Mouse (Mus musculus) right cerebral cortex, adult 2 months (tissue): Measurements from ENCODE around the gene Gm10974.
A peak's percentile ranks its signal among the peaks of the same experiment; 100 is the strongest.

Experiments
- DNase-seq, 2 experiments: peaks; one replicate each; pipeline ENCODE4 v3.0.0; 2021 to 2022; ENCODE audit warnings: low spot score in 2 of 2

Gm10974 gene

GRCm38 (mm10) chr7:66365904-66366303 lies at the start of gene Gm10974:
Gene Gm10974, plus strand, starts transcription at chr7:66365905.
- no peak for DNase-seq

DNA sequence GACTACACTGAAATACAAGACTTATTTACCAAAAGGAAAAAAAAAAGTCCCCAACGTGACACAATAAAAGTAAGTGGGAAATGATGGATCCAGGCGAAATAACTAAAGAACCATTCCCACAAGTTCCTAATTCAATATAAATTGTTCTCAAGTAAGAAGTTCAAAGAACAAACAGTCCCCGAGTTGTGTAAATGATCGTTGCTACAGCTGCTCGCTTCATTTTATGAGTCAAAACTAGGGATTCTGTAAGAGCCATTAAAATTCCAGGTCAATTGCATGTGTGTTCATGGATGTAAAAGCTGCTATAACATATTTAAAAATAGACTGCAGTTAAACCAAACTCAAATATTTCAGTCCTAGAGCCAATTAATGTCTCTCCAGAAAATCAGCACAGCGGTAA lies 47.6 kb upstream of the Gm10974 start:
- no peak for DNase-seq

DNA sequence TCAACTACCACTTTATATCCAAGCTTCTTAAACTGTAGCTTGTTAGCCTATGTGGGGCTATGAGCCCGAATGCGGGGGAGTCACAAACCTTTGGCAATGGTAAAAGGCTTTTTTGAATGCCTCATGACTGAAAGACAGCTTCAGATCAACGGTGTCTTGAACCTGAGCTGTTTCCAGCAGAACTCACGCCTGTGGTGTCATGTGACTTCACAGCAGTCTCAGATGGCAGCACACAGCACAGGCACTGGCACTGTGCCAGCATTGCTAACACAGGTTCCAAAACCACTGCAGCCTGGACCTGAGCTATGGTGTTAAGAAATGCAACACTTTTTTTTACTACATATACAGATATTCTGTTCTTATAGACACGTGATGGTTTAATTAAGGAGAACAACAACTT lies 44.7 kb upstream of the Gm10974 start:
- DNase-seq: no peak

DNA sequence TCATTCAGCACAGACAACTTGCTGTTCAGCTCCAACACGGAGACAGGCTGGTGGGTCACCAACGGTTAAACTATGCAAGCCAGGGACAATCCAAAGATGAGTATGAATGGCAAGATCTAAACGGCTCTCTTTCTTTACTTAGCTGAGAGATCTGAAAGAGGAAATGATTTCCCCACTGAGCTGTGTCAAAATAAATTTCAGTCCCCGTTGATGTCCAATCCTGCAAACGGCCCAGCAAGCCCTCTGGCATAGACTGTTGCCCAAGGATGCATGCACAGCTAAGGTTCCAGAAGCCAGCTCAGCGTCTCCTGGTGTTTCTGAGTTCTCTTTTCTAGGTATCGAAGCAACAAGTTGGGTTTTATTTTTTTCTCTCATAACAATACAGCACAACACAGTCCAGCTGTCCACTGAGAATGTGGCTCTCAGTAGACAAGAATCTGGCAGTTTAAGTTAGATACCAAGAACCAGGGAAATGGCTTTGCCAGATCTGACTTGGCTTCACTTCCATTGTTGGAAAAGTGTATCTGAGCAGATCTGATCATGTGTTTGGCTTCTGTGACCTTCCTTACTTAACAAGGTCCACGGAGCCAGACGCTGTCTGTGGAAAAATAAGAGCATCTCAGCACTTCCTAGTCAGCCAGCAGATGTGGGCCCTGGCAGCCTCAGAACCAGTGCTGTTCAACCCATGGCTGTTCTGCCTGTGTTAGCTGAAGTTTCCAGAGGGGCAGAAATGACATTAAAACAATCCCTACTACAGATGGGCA lies 42.3 kb upstream of the Gm10974 start:
- DNase-seq: no peak

DNA sequence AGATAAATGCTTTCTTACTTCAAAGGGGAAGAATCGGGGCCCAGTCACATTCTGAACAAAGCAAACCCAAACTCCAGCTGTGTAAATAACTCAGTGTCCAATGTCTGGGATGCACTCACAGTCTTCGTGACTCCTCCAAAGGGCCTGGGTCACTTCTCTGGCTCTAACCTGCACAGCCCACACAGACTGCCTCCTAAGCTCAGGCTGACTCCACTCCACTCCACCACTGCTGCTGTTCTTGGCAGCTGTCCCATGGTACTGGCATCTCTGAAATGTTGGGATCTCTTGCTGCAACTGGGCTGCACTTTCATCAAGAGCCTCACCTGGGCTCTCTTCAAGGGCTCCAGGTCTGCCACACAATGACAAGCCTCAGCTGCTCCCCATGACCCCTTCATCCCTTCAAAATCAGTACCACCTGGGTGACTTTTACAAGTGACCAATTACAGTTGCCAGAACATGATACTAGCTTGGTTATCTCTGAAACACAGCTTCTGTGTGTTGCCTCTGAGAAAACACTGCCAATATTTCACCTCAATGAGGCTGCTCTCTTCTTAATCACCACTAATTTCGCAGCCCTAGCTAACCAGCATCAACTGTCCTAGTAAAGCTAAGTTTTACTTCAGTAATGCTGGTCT lies 40.2 kb upstream of the Gm10974 start:
- DNase-seq: no peak

GRCm38 (mm10) chr7:66327516-66327915 lies 38.2 kb upstream of the Gm10974 start:
- DNase-seq: no peak

DNA sequence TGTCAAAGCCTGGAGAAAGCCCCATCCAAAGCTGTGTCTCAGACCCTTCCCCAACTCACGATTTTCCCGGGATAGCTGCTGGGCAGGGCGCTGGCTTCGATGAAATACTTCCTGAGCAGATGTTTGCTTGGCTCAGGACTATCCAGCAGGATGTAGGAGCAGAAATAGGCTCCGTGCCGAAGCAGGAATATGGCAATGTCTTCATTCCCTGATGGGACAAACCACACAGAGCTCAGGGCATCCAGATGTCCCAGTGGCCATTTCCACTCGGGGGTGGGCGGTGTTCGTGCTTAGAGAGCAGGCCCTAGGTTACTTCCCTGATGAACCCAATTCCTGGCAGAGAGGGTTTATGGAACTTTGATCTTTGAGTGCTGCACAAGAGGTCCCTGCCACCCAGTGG lies 35.1 kb upstream of the Gm10974 start:
- no peak for DNase-seq

GRCm38 (mm10) chr7:66332340-66332739 lies 33.4 kb upstream of the Gm10974 start:
- DNase-seq: no peak

DNA sequence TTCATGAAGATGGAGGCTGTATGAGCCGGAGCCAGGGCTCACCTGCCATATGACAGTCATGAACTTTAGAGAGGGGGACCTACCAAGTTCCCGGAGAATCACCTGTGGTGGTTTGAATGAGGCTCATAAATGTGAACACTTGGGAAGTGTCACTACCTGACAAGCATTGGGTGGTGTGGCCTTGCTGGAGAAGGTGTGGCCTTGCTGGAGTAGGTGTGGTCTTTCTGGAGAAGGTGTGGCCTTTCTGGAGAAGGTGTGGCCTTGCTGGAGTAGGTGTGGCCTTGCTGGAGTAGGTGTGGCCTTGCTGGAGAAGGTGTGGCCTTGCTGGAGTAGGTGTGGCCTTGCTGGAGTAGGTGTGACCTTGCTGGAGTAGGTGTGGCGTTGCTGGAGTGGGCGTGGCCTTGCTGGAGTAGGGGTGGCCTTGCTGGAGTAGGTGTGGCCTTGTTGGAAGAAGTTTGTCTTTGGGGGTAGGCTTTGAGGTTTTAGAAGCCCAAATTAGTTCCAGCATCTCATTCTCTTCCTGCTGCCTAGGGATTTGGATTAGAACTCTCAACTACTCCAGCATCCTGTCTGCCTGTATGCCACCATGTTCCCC lies 31.7 kb upstream of the Gm10974 start:
- DNase-seq: no peak

- no peak for DNase-seq
These were observed 28.8 kb upstream of the Gm10974 start for GRCm38 (mm10) chr7:66336955-66337354.

DNA sequence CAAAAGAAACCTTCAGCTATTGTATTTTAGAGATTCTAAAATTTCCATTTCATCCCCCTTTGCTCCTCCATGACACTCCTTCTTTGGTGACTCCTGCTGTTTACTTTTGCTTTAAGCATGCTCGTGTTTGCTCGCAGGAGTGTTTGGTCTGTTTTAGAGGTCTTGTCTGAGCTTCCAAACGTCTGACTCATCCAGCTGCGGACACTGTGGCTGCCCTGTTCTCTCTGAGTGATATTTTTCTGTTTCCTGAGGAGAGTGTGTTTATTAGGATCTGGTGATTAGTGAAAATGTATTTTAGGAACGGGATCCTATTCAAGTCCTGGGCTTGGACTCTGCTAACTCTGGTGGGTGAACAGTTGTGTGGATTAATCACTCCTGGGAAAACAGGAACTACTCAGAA lies 26.1 kb upstream of the Gm10974 start:
- no peak for DNase-seq

GRCm38 (mm10) chr7:66340044-66340443 lies 25.7 kb upstream of the Gm10974 start:
- DNase-seq: no peak

DNA sequence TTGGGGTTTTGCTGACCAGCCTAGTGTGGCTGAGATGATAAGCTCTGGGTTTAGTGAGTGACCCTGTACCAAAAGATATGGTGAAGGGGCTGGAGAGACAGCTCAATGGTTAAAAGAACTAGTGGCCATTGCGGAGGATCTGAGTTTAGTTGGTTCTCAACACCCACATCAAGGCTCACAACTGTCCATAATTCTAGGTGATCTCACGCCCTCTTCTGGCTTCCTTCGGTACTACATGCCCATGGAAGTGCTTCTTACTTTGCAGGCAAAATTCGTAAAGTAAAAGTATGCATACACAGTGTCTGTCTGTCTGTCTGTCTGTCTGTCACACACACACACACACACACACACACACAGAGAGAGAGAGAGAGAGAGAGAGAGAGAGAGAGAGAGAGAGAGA lies 23.4 kb upstream of the Gm10974 start:
- peak; percentile 32 to 46 for DNase-seq

DNA sequence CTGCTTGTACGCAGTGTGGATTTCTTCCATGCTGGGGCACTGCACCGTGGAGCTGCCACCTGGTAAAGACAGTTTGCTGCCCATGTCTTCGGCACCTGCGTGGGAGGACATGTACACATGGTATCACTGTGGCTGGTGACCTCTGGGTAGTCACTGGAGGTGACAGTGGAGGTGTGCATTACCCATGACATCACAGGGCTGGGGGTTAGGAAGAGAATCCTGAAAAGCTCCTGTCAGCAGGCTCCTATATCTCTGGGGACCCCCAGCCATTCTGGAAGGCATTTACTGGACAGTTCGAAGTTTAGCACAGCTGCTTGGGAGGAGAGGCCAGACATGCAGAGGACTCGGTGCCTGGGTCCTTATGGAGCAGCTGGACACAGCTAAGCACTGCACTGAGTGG lies 22.9 kb upstream of the Gm10974 start:
- DNase-seq: no peak

DNA sequence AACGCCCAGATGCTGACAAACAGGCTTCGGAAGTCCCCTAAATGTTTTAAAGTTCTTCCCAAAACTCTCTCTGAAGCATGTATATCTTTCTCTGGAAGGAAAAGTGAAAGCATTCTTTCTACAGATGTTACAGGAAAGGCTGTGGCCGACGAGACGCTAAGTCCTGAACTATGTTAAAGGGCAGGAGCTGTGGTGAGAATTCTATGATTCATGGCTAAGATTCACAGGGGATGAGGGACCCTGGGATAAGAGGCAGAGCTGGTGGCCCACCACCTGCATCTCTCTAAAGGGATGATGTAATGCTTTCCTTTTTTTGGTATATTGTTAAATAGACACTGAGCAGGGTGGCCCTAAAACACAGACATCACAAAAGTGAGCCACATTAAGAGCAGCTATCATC lies 22.4 kb upstream of the Gm10974 start:
- no peak for DNase-seq

DNA sequence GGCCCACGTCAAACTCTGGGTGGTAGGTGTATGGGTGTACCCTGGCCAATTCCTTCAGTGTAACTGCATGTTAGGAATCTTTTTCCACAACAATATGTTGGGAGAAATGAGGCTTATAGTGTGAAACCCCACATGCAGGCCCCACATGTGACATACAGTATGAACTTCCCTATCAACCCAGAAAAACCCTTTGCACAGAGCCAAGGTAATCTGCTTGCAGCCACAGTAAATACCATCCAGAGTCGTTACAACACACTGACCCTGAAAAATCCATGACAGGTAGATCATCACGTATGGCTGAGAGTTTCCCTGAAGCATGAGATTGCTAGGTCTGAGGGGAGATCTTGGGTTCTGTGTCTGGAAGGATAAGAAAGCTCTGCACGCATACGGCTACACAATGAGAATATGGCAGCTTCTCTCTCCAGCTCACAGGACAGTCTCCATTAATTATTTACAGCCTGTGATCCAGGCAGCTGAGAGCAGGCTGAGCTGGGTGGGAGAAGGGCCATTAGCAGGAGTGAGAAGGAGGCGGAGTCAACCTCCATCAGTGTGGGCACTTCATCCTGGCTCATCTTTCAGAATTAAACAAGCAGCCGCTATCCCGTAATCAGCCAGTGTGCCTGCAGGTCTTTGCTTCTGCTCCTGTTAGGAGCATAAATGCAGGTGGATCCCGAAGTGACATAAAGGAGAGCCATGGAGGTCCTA lies 18.6 kb upstream of the Gm10974 start:
- DNase-seq: no peak

- no peak for DNase-seq
These were observed 17.1 kb upstream of the Gm10974 start for GRCm38 (mm10) chr7:66348588-66348987.

DNA sequence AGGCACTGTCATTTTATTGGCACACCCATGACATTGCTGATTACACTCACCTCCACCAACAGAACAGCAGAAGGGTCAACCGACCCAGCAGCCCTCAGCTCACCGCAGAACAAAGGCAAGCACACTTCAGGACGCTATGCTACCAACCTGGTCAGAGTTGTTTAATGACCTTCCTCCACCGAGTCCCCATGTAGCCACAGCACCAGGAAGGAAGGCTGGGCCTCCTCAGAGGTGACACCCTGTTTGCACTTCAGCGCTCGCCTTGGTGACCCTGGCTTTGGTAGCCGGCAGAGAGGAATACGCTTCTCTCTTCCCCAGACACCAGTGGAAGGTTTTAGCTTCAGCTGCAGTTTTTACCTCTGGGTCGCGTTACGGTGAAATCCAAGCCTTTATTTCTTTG lies 16.0 kb upstream of the Gm10974 start:
- DNase-seq: no peak

- DNase-seq: no peak
These were observed 14.6 kb upstream of the Gm10974 start for GRCm38 (mm10) chr7:66351074-66351473.

GRCm38 (mm10) chr7:66354911-66355310 lies 10.8 kb upstream of the Gm10974 start:
- DNase-seq: no peak

- DNase-seq: no peak
These were observed 9.7 kb upstream of the Gm10974 start for GRCm38 (mm10) chr7:66355791-66356522.

DNA sequence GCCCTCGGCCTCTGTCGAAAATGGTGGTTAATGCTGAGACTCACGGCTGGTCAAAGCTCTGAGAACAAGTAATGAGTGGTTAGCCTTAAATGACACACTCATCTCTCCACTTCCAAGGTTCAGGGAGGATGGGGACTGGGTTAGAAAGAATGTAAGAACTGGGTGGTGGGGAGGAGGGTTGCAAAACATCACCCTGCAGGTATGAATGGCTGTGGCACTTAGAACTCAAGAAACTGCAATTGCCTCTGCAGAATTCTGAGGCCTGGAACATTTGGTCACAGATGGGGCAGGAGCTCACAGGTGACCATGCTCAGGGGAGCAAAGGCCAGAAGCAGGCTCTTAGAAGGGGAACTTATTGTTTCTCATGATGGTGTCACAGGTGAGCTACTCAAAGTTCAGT lies 7.2 kb upstream of the Gm10974 start:
- no peak for DNase-seq
